Mouse (Mus musculus) olfactory bulb, adult 2 months (tissue): ENCODE measurements at regions not wholly inside any gene's neighbourhood (a gene's known extent, or its start where the extent isn't known, plus 50 kb on each side); places are given as distances from the start of the nearest gene placed in this dataset.

ENCODE experiments used
- CTCF ChIP-seq: fragments of 200-500 bp; IDR thresholded peaks from 2 replicates; pipeline ENCODE4 v1.5.1; 2012; ENCODE audit warnings: low read depth, mild to moderate bottlenecking, low read length, moderate library complexity; ENCODE audit not compliant: insufficient read depth
- POLR2A ChIP-seq: fragments of 200-500 bp; IDR thresholded peaks from 2 replicates; pipeline ENCODE4 v1.6.1; 2012; ENCODE audit warnings: mild to moderate bottlenecking, low read depth, low read length, moderate library complexity; ENCODE audit not compliant: insufficient read depth

DNA sequence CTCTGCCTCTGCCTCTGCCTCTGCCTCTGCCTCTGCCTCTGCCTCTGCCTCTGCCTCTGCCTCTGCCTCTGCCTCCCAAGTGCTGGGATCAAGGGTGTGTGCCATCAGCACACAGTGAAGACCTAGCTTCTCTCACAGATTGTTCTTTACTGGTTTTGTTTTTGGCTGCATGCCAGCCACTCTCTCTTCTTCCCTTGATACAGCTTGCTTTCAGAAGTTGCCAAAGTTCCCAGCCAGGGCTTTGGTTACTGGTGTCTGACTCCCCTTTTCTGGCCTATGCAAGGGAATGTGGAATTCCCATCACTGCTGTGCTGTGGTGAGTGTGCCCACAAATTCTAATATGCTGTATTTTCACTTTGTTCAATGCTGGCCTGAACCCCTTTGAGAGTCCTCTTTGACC lies 68.6 kb upstream of the Zfp637 start:
- no peak for TF ChIP-seq CTCF
- no peak for TF ChIP-seq POLR2A
